Mouse (Mus musculus): ENCODE data around the gene Mmrn1. TPM values are rescaled to one million over a fixed set of nuclear protein-coding genes. Genes with fewer than 3 reads are reported as not detected.
A peak's percentile ranks its signal among the peaks of the same experiment; 100 is the strongest.

Mmrn1 gene
- polyA plus RNA-seq, 1 experiment from 2014 or later, result 9.9 TPM

- no peaks in the 10 kb centered on the region for H3K27me3 ChIP-seq (replicated peaks; ENCODE audit: control insufficient read depth, insufficient read depth, low read length)
- no peaks in the 10 kb centered on the region for H3K4me1 ChIP-seq (ENCODE audit: control insufficient read depth, insufficient read depth, low read length)
- WGBS, result 61% methylated on average over 3 of the region's 3 CpGs
- DNase-seq (ENCODE audit: low spot score) (peak; percentile 32), ATAC-seq (ENCODE audit: low read depth) (no peak)
- no peak overlapping the region for H3K4me2 ChIP-seq (ENCODE audit: low read depth, low read length)
- H3K27ac ChIP-seq (replicated peaks; ENCODE audit: low read depth, low read length), result no peak overlapping the region
- H3K9me3 ChIP-seq (ENCODE audit: control insufficient read depth, low read length), result no peaks in the 10 kb centered on the region
- H3K9ac ChIP-seq (ENCODE audit: low read depth, low read length), result no peak overlapping the region
- no peaks in the 10 kb centered on the region for H3K36me3 ChIP-seq (ENCODE audit: control insufficient read depth, insufficient read depth, low read length)
- no peak overlapping the region for H3K4me3 ChIP-seq (ENCODE audit: low read depth, low read length)
Measured at GRCm38 (mm10) chr6:60950415-60950814, 25.6 kb downstream of the Mmrn1 start.

GRCm38 (mm10) chr6:60961285-60961684, 36.5 kb downstream of the Mmrn1 start:
- ATAC-seq (ENCODE audit: low read depth) (no peak), DNase-seq (ENCODE audit: low spot score) (no peak)

GRCm38 (mm10) chr6:60961838-60962237, 37.1 kb downstream of the Mmrn1 start:
- Histone ChIP-seq H3K27ac (replicated peaks; ENCODE audit: low read depth, low read length) (no peak overlapping the region), H3K36me3 (ENCODE audit: control insufficient read depth, insufficient read depth, low read length) (no peaks in the 10 kb centered on the region), H3K4me1 (ENCODE audit: control insufficient read depth, insufficient read depth, low read length) (no peaks in the 10 kb centered on the region), H3K9me3 (ENCODE audit: control insufficient read depth, low read length) (no peaks in the 10 kb centered on the region), H3K4me3 (ENCODE audit: low read depth, low read length) (no peak overlapping the region), H3K9ac (ENCODE audit: low read depth, low read length) (no peak overlapping the region), H3K27me3 (replicated peaks; ENCODE audit: control insufficient read depth, insufficient read depth, low read length) (no peaks in the 10 kb centered on the region), H3K4me2 (ENCODE audit: low read depth, low read length) (no peak overlapping the region)
- 65% methylated on average over 2 of the region's 2 CpGs for WGBS
- ATAC-seq (ENCODE audit: low read depth) (no peak), DNase-seq (ENCODE audit: low spot score) (no peak)

More at GRCm38 (mm10) chr6:60961285-60961684, 36.5 kb downstream of the Mmrn1 start:
- Histone ChIP-seq H3K4me3 (ENCODE audit: low read depth, low read length) (no peak overlapping the region), H3K4me1 (ENCODE audit: control insufficient read depth, insufficient read depth, low read length) (no peaks in the 10 kb centered on the region), H3K36me3 (ENCODE audit: control insufficient read depth, insufficient read depth, low read length) (no peaks in the 10 kb centered on the region), H3K27ac (replicated peaks; ENCODE audit: low read depth, low read length) (no peak overlapping the region), H3K27me3 (replicated peaks; ENCODE audit: control insufficient read depth, insufficient read depth, low read length) (no peaks in the 10 kb centered on the region), H3K4me2 (ENCODE audit: low read depth, low read length) (no peak overlapping the region), H3K9ac (ENCODE audit: low read depth, low read length) (no peak overlapping the region), H3K9me3 (ENCODE audit: control insufficient read depth, low read length) (no peaks in the 10 kb centered on the region)
- 56% methylated on average over 2 of the region's 2 CpGs for WGBS

DNA sequence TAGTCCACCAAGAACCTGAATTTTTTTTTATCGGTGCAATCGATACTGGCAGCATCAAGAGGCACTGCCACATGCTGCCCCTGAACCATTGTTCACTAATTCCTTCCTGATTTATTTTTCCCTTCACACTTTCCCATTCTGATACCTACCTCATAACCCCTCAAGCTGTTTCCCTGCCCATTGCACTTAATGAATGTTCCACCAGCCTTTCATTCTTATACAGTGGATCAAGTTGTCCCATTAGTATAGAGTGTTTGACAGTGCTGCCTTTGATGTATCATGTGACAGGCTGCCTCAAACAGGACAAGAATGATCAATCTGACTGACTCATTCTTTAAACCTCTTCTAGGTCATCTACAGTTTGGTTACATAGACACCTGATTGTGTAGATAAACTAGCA, 37.9 kb downstream of the Mmrn1 start:
- Histone ChIP-seq H3K36me3 (ENCODE audit: control insufficient read depth, insufficient read depth, low read length) (no peaks in the 10 kb centered on the region), H3K4me1 (ENCODE audit: control insufficient read depth, insufficient read depth, low read length) (no peaks in the 10 kb centered on the region), H3K27me3 (replicated peaks; ENCODE audit: control insufficient read depth, insufficient read depth, low read length) (no peaks in the 10 kb centered on the region), H3K9ac (ENCODE audit: low read depth, low read length) (no peak overlapping the region), H3K27ac (replicated peaks; ENCODE audit: low read depth, low read length) (no peak overlapping the region), H3K4me3 (ENCODE audit: low read depth, low read length) (no peak overlapping the region), H3K4me2 (ENCODE audit: low read depth, low read length) (no peak overlapping the region), H3K9me3 (ENCODE audit: control insufficient read depth, low read length) (no peaks in the 10 kb centered on the region)
- ATAC-seq (ENCODE audit: low read depth) (no peak), DNase-seq (ENCODE audit: low spot score) (no peak)
- WGBS, result 75% methylated on average over 2 of the region's 2 CpGs

DNA sequence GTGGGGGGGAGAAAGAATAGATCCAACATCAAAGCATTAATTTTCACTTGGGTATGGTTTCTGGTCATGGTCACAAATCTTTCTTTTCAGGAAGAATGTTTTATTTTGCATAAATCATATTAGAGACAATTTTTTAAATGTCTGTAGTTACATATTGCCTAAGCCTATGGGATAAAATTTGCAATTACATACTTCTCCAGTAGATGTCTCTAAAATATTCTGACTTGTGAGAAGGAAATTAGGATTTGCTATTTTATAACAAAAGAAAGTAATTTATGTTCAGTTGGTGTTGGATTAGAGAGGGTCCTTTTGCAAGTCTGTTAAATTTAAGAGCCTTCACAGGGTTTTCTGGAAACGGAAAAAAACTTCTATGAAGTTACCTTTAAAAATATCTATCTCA, 39.0 kb downstream of the Mmrn1 start:
- Histone ChIP-seq H3K4me3 (ENCODE audit: low read depth, low read length) (no peak overlapping the region), H3K4me1 (ENCODE audit: control insufficient read depth, insufficient read depth, low read length) (no peaks in the 10 kb centered on the region), H3K27ac (replicated peaks; ENCODE audit: low read depth, low read length) (no peak overlapping the region), H3K9me3 (ENCODE audit: control insufficient read depth, low read length) (no peaks in the 10 kb centered on the region), H3K36me3 (ENCODE audit: control insufficient read depth, insufficient read depth, low read length) (no peaks in the 10 kb centered on the region), H3K27me3 (replicated peaks; ENCODE audit: control insufficient read depth, insufficient read depth, low read length) (no peaks in the 10 kb centered on the region), H3K9ac (ENCODE audit: low read depth, low read length) (no peak overlapping the region), H3K4me2 (ENCODE audit: low read depth, low read length) (no peak overlapping the region)
- DNase-seq (ENCODE audit: low spot score) (no peak), ATAC-seq (ENCODE audit: low read depth) (no peak)
- WGBS, result 57% methylated on average over 1 of the region's 1 CpGs

- no peak for ATAC-seq (ENCODE audit: low read depth)
- 78% methylated on average over 4 of the region's 4 CpGs for WGBS
- no peaks in the 10 kb centered on the region for H3K36me3 ChIP-seq (ENCODE audit: control insufficient read depth, insufficient read depth, low read length)
Measured at GRCm38 (mm10) chr6:60966931-60967330, 42.2 kb downstream of the Mmrn1 start.

GRCm38 (mm10) chr6:60969407-60969806, 44.6 kb downstream of the Mmrn1 start:
- ATAC-seq (ENCODE audit: low read depth) (no peak), DNase-seq (ENCODE audit: low spot score) (no peak)
- no peaks in the 10 kb centered on the region for H3K4me1 ChIP-seq (ENCODE audit: control insufficient read depth, insufficient read depth, low read length)
- no peak overlapping the region for H3K27ac ChIP-seq (replicated peaks; ENCODE audit: low read depth, low read length)
- 85% methylated on average over 6 of the region's 6 CpGs for WGBS
- no peaks in the 10 kb centered on the region for H3K36me3 ChIP-seq (ENCODE audit: control insufficient read depth, insufficient read depth, low read length)
- no peaks in the 10 kb centered on the region for H3K27me3 ChIP-seq (replicated peaks; ENCODE audit: control insufficient read depth, insufficient read depth, low read length)
- H3K9me3 ChIP-seq (ENCODE audit: control insufficient read depth, low read length), result no peaks in the 10 kb centered on the region
- no peak overlapping the region for H3K9ac ChIP-seq (ENCODE audit: low read depth, low read length)
- no peak overlapping the region for H3K4me2 ChIP-seq (ENCODE audit: low read depth, low read length)
- no peak overlapping the region for H3K4me3 ChIP-seq (ENCODE audit: low read depth, low read length)

More at GRCm38 (mm10) chr6:60966931-60967330, 42.2 kb downstream of the Mmrn1 start:
- Histone ChIP-seq H3K27ac (replicated peaks; ENCODE audit: low read depth, low read length) (no peak overlapping the region), H3K4me3 (ENCODE audit: low read depth, low read length) (no peak overlapping the region), H3K27me3 (replicated peaks; ENCODE audit: control insufficient read depth, insufficient read depth, low read length) (no peaks in the 10 kb centered on the region), H3K9ac (ENCODE audit: low read depth, low read length) (no peak overlapping the region), H3K9me3 (ENCODE audit: control insufficient read depth, low read length) (no peaks in the 10 kb centered on the region), H3K4me2 (ENCODE audit: low read depth, low read length) (no peak overlapping the region), H3K4me1 (ENCODE audit: control insufficient read depth, insufficient read depth, low read length) (no peaks in the 10 kb centered on the region)
- no peak for DNase-seq (ENCODE audit: low spot score)

DNA sequence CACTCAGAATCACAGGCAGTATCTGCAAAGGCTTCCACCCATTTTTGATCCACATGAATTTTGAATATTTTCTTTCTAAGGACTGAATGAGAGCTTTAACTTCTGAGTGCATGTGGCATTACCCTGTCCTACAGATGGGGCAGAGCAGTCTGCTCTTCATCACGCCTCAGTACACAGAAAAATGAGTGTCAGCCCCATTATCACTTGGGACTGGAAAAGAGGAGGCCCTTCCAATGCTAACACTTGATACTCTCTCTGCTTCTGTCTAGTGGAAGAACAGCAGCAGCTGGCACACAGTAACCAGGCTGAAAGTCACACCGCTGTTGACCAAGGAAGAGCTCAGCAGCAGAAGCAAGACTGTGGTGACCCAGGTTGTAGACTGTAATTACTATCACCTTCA, 46.0 kb downstream of the Mmrn1 start:
- ATAC-seq (ENCODE audit: low read depth), result peak; percentile 82
- DNase-seq (ENCODE audit: low spot score), result peak; percentile 34
- Histone ChIP-seq H3K4me3 (ENCODE audit: low read depth, low read length) (no peak overlapping the region), H3K4me1 (ENCODE audit: control insufficient read depth, insufficient read depth, low read length) (no peaks in the 10 kb centered on the region), H3K4me2 (ENCODE audit: low read depth, low read length) (no peak overlapping the region), H3K27me3 (replicated peaks; ENCODE audit: control insufficient read depth, insufficient read depth, low read length) (no peaks in the 10 kb centered on the region), H3K9ac (ENCODE audit: low read depth, low read length) (no peak overlapping the region), H3K9me3 (ENCODE audit: control insufficient read depth, low read length) (no peaks in the 10 kb centered on the region), H3K27ac (replicated peaks; ENCODE audit: low read depth, low read length) (no peak overlapping the region), H3K36me3 (ENCODE audit: control insufficient read depth, insufficient read depth, low read length) (no peaks in the 10 kb centered on the region)
- WGBS, result 66% methylated on average over 2 of the region's 2 CpGs

DNA sequence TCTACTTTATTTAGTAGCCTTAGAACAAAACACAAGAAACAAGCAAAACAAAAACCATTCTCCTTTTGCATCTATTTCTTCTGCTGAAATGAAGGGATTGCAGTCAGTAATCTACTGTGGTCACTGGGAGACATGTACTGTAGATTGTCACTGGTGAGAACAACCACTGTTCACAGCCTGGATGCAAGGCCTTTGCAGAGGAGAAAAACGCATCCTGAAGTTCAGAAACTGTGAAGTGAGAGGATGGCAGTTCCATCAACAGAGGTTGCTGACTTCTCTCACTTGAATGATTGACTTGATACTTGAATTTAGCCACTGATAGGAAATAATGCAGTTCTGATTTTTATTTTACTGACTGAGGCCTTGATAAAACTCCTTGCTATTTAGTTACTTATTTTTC, 53.8 kb downstream of the Mmrn1 start:
- H3K36me3 ChIP-seq (ENCODE audit: control insufficient read depth, insufficient read depth, low read length), result no peaks in the 10 kb centered on the region
- no peak overlapping the region for H3K4me3 ChIP-seq (ENCODE audit: low read depth, low read length)
- H3K4me1 ChIP-seq (ENCODE audit: control insufficient read depth, insufficient read depth, low read length), result no peaks in the 10 kb centered on the region
- no peak overlapping the region for H3K9ac ChIP-seq (ENCODE audit: low read depth, low read length)
- WGBS, result 72% methylated on average over 1 of the region's 1 CpGs
- no peaks in the 10 kb centered on the region for H3K27me3 ChIP-seq (replicated peaks; ENCODE audit: control insufficient read depth, insufficient read depth, low read length)
- H3K9me3 ChIP-seq (ENCODE audit: control insufficient read depth, low read length), result no peaks in the 10 kb centered on the region
- H3K27ac ChIP-seq (replicated peaks; ENCODE audit: low read depth, low read length), result no peak overlapping the region
- no peak overlapping the region for H3K4me2 ChIP-seq (ENCODE audit: low read depth, low read length)
- DNase-seq (ENCODE audit: low spot score), result no peak
- ATAC-seq (ENCODE audit: low read depth), result no peak

Data from embryonic facial prominence, embryonic 14.5 days (tissue).